Mouse (Mus musculus) spleen, adult 2 months (tissue): ENCODE results near the gene Fam166a. TPM values are rescaled to one million over a fixed set of nuclear protein-coding genes. Genes with fewer than 3 reads are reported as not detected.

Experiments
- DNase-seq, 2 experiments: peaks; one replicate each; pipeline versions ENCODE4 v3.0.0 to v3.0.0-alpha.2; 2012 to 2021; ENCODE audit warnings: low spot score in 2 of 2, low read depth in 1 of 2
- H3K27ac ChIP-seq: fragments of 200-500 bp; 2 replicates; pipeline ENCODE4 v1.5.1; 2012; ENCODE audit warnings: low read length, inconsistent platforms; ENCODE audit not compliant: insufficient read depth
- H3K27me3 ChIP-seq: fragments of 200-500 bp; 2 replicates; pipeline ENCODE4 v1.6.1; 2012; ENCODE audit warnings: mild to moderate bottlenecking, moderate library complexity, low read length, inconsistent platforms; ENCODE audit not compliant: control insufficient read depth, insufficient read depth
- H3K36me3 ChIP-seq: fragments of 200-500 bp; 2 replicates; pipeline ENCODE4 v1.6.1; 2012; ENCODE audit warnings: mild to moderate bottlenecking, low read length, inconsistent platforms; ENCODE audit not compliant: control insufficient read depth, insufficient read depth
- H3K4me1 ChIP-seq: fragments of 200-500 bp; 2 replicates; pipeline ENCODE4 v1.6.1; 2011; ENCODE audit warnings: inconsistent platforms; ENCODE audit not compliant: control insufficient read depth, insufficient read depth, insufficient read length
- H3K4me3 ChIP-seq: fragments of 200-500 bp; 2 replicates; pipeline ENCODE4 v1.5.1; 2011; ENCODE audit warnings: mild to moderate bottlenecking, inconsistent platforms; ENCODE audit not compliant: insufficient read depth, insufficient read length; ENCODE audit errors: extremely low read depth
- CTCF ChIP-seq: fragments of 200-500 bp; IDR thresholded peaks from 2 replicates; pipeline ENCODE4 v1.5.1; 2011; ENCODE audit warnings: mild to moderate bottlenecking, inconsistent platforms; ENCODE audit not compliant: insufficient read depth, insufficient read length, insufficient replicate concordance; ENCODE audit errors: extremely low read depth
- POLR2A ChIP-seq: fragments of 200-500 bp; IDR thresholded peaks from 2 replicates; pipeline ENCODE4 v1.6.1; 2011; ENCODE audit warnings: low read depth, low read length, inconsistent platforms
- WGBS: fragments of 180-500 bp; shearing (Covaris S2); methylation state at CpG from one replicate; pipeline ENCODE4 v1.1.7; 2018; 5-methylcytosine and 5-hydroxymethylcytosine counted together
- polyA plus RNA-seq: library from polyadenylated mRNA; depleted of rRNA; stranded (reverse); fragments of >200 nt; gene quantifications from 2 replicates; pipeline ENCODE4 v1.2.3, GENCODE M21; 2012

Fam166a gene
- polyA plus RNA-seq, 1 experiment = 0.16 TPM

DNA sequence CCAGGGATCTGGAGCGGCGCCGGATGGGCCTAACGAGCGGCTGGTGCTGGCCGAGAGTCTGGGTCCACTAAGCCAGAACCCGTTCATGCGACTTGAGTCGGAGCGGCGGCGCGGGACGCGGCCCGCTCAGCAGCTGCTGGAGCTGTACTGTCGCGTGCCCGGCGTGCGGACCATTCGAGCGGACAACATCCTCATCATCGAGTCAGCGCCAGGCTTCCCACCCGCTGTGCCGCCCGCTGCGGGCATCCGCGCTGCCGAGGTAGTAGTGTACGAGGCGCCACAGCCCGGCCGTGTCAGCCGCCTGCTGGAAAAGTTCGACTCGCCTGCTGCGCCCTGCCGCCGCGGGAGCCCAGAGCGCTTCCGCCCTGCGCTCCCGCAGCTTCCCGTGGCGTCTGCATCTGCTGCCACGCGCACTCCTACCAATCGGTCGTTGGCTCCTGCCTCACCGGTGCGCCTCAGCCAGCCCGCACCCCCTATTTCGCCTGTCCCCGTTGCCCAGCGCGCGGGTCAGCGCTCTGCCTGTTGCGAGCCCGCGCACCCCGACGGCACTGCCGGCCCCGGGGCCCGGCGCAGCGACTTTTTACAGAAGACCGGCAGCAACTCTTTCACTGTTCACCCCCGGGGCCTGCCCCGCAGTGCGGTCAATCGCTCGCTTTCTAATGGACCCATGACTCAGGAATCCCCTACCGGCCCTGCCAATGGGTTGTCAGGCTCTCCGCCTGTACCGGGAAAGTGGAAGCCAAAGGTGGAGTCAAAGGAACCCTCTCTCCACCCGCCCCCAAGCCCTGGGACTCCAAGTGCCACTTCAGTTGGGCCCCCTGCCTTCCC is 44.5 kb downstream of the Fam166a start:
- under 1% methylated on average over 82 of the region's 82 CpGs for WGBS
- Histone ChIP-seq H3K36me3 (no peaks in the 10 kb centered on the region), H3K27ac (peak overlapping the region; percentile 65), H3K27me3 (no peaks in the 10 kb centered on the region), H3K4me1 (peaks cover 20% of the 10 kb centered on the region), H3K4me3 (peak overlapping the region; percentile 71)
- peak in 1 of 2 experiments; percentile 33 for DNase-seq
- TF ChIP-seq POLR2A (no peak), CTCF (no peak)

DNA sequence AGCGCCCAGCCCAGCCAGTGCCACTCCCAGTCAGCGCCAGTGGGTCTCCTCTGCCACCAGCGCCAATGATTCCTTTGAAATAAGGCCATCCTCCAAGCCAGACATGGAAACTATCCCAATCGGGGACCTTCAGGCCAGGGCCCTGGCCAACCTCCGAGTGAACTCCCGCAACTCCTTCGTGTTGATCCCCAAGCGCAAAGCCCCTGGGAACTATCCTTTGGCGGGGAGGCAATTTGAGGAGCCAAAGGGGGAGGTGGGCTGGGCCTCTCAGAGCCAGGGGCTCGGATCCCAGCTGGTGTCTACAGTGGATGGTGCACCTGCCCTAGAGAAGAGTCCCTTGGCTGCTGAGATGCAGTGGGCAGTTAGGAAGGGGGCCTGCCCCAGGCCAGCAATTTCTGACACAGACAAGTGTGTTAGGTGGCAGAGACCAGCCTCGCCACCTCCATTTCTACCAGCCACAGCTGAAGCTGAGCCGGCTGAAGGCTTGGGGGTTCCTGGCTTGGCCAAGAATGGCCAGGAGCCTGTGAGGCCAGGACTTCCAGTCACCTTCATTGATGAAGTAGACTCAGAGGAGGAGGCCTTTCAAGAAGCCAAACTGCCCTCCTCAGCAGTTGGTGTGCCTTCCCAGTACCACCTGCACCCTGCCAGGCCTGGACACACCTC is 45.2 kb downstream of the Fam166a start:
- WGBS = 52% methylated on average over 12 of the region's 12 CpGs
- no peaks in the 10 kb centered on the region; the same call in 1 of the 2 replicates for H3K36me3 ChIP-seq
- H3K27me3 ChIP-seq = no peaks in the 10 kb centered on the region
- no peak for DNase-seq
- TF ChIP-seq POLR2A (no peak), CTCF (no peak)
- peaks cover 20% of the 10 kb centered on the region for H3K4me1 ChIP-seq
- no peak overlapping the region for H3K27ac ChIP-seq
- peak overlapping the region; percentile 71; the same call in 1 of the 2 replicates for H3K4me3 ChIP-seq

DNA sequence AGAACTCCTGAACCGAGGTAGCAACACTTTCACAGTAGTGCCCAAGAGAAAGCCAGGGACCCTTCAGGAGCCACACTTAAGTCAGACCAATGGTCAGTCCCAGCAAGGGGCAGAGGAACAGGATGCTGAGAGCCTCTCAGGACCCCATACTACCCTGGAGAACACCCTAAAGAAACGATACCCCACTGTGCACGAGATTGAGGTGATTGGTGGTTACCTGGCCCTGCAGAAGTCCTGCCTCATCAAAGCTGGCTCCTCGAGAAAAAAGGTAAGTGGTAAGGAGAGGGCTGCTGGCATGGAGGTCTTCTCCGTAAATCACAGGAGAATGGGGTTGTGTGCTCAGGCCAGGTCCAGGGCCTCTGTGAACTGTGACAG is 45.7 kb downstream of the Fam166a start:
- DNase-seq = no peak
- no peaks in the 10 kb centered on the region for H3K27me3 ChIP-seq
- H3K36me3 ChIP-seq = no peaks in the 10 kb centered on the region; the same call in none of the 2 replicates
- TF ChIP-seq POLR2A (no peak), CTCF (no peak)
- no peak overlapping the region for H3K4me3 ChIP-seq
- H3K4me1 ChIP-seq = peaks cover 20% of the 10 kb centered on the region
- no peak overlapping the region for H3K27ac ChIP-seq
- WGBS = 78% methylated on average over 5 of the region's 5 CpGs

DNA sequence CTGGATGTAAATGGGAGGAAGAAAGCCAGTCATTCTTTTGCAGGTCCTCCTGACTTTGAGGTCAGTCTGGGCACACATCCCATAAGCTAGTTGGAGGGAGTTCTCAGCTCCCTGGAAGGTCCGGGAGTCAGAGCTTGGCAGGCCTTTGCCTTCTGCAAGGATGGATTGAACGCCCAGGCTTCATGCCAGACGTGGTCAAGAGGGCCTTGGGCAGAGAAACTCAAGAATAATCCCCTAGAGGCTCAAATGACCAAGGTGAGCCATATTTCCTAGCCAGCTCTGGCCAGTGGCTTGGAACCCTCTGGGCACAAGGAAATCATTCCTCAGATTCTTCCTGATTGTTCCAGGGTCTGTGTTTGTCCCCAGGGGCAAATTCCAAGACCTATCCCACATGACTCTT is 46.3 kb downstream of the Fam166a start:
- no peak overlapping the region for H3K4me3 ChIP-seq

DNA sequence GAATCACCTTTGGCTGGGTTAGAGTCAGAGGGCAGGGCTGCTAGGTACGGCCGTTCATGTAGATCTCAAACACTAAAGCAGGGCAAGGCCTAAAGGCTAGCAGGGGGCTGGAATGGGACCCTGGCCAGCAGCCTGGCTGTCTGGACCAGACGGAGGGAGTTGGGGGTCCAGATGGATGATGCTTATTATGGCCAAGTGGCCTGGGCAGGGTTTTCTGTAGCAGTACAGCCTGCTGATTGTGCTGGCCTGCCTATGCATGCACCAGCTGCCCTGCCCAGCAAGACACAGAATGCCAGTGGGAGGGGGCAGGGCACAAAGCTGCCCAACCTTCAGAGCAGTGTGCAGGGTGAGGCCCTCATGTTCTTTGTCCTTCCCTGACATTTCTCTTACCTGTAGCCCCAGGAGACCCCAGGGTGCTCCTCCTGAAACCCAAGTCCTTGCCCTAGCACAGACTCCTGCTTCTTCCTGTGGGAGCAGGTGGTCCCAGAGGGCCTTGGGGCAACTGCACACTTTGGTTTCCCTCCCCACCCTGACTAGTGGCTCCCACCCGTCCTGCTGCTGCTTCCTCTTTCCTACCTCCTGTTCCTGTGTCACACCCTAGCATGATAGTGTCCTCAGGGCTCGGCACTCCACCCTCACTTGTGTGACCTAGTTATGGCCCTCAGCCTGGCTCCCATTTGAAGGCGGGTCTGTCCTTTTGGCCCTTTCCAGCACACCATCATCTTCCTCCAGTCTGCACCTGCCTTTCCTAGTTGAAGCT is 47.5 kb downstream of the Fam166a start:
- H3K4me3 ChIP-seq = no peak overlapping the region
- H3K36me3 ChIP-seq = peaks cover 5% of the 10 kb centered on the region
- H3K4me1 ChIP-seq = peaks cover 20% of the 10 kb centered on the region
- 0 out of 2 replicates have a peak overlapping the region, but pooled peaks have one; percentile 1 for H3K27ac ChIP-seq
- 47% methylated on average over 6 of the region's 6 CpGs for WGBS
- H3K27me3 ChIP-seq = no peaks in the 10 kb centered on the region
- TF ChIP-seq CTCF (no peak), POLR2A (no peak)
- no peak for DNase-seq

More for the DNA sequence above, 46.3 kb downstream of the Fam166a start:
- 75% methylated on average over 3 of the region's 3 CpGs for WGBS
- Histone ChIP-seq H3K27me3 (no peaks in the 10 kb centered on the region), H3K4me1 (peaks cover 20% of the 10 kb centered on the region), H3K27ac (no peak overlapping the region), H3K36me3 (peaks cover 3% of the 10 kb centered on the region)
- no peak for TF ChIP-seq CTCF
- no peak for TF ChIP-seq POLR2A
- no peak for DNase-seq

DNA sequence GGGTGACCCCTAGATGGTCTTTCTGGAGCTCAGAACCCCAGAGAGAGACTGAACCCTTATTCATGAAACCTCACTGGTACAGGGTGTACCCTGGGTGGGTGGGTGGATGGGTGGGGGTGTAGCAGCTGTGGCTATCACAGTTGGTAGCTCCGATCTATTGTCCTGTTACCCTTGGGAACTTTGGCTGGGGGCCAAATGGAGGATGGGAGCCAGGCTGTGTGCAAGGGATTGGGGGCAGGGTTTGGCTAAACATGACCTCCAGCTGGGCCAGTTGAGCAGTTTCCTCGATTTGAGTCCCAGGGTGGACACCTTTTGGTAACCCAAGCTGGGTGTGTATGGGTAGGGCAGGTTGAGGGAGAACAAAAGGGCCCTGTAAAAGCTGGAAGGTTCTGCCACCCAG is 48.2 kb downstream of the Fam166a start:
- H3K27ac ChIP-seq = no peak overlapping the region
- no peak for TF ChIP-seq CTCF
- H3K36me3 ChIP-seq = peaks cover 5% of the 10 kb centered on the region
- DNase-seq = no peak
- 61% methylated on average over 2 of the region's 2 CpGs for WGBS
- peaks cover 20% of the 10 kb centered on the region for H3K4me1 ChIP-seq
- H3K4me3 ChIP-seq = no peak overlapping the region
- H3K27me3 ChIP-seq = no peaks in the 10 kb centered on the region
